Mouse (Mus musculus): ENCODE data around the gene Arid3a.

DNA sequence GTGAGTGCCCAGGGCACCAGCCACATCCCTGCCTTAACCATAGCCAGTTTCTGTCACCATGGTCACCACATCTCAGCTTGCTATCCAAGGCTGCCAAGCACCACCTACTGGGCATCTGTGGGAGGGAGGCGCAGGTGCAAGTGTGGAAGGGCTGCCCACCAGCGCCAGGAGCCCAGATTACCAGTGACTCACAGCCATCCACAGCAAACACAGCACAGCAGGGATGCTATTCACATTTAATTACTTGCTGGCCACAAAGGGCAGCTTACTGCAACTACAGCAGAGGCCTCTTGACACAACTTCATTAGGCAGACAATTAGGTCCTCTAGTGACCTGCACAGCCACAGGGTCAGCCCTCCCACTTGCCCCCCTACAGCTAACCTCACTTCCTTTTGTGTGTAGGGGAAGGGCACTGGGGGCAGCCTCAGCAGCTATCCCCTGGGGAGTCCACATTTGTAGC lies 25.9 kb upstream of the Arid3a start:
- TF ChIP-seq CTCF (IDR thresholded peaks at IDR 0.05; ENCODE audit: borderline replicate concordance, control insufficient read depth, extremely low read depth, insufficient read depth, low read length, poor library complexity), result no peak
- TF ChIP-seq POLR2A (IDR thresholded peaks at IDR 0.05; ENCODE audit: control insufficient read depth, extremely low read depth, insufficient read depth, low read length, poor library complexity), result no peak
